Mouse (Mus musculus): ENCODE results near the gene Shb. TPM values are rescaled to one million over a fixed set of nuclear protein-coding genes. Genes with fewer than 3 reads are reported as not detected.

Gene Shb
- 1 to 10 TPM; 3.1 to 3.5 TPM for total RNA-seq (2023)

DNA sequence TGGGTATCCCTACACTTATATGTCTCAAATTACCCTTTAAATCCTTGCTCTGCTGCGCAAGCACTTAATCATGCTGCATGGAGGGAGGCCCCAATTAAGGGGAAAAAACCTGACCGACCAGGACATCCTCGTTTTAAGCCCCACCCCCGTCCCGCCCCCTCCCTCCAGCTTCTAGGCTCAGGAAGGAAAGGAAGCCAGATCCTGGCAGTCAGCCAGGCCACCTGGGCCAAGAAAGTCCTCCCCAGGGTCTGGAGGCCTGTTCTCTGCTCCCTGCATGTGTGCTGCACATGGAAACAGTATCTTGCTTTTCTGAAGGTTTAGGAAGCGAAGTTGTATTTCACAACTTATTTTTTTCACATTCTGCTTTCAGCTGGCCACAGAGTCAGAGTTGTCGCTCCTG is at the start of gene Shb:
TSS of gene Shb (minus strand) at position 96 of the 400 bp plus-strand sequence.

DNA sequence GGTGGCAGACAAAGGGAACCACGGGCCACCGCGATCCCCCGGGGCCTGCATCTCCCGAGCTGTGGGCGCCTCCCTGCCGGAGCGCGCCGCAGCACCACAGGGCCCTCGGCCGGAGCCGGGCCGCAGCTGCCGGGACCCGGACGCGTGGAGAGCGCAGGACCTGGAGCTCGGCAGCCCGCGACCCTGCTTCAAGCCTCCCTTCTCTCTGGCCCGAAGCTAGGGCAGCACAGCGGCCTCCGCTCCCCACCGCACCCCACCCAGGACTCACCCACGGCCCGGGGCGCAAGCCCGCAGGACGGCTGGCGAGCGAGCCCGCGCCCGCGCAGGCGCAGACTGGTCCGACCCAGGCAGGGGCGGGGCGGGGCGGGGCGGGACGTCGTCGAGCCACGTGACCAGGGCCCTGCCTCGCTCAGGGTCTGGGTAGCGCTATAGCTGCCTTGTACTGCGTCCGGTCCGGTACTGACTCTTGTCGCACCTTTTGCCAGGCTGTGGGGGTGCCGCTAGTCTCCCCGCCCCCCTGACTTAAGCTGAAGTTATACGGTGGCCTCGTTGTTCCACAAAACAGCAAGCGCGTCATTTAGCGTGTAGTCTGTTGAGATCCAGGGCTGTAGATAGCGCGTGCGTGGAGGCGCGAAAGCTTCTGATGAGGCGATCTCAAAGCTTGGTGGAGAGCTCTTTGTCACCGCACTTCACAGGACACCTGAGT is 123.7 kb downstream of the Shb start, which contains the start of gene Slc25a51:
TSS of gene Slc25a51 (minus strand) at position 340 of the 706 bp plus-strand sequence.

Other genes starting within 250 kb of the Shb start
- 1 to 10 TPM; 3.6 to 5.7 TPM for gene Trmt10b, start 235.3 kb downstream of the Shb start, total RNA-seq (2023)
- gene Dcaf10, start 190.4 kb downstream of the Shb start, total RNA-seq (2023), result 10 to 100 TPM; 14.9 to 17.8 TPM
- 10 to 100 TPM; 20.7 to 21.4 TPM for gene Exosc3, start 189.7 kb downstream of the Shb start, total RNA-seq (2023)
- 10 to 100 TPM; 49.1 to 53.8 TPM for gene Slc25a51, start 123.7 kb downstream of the Shb start, total RNA-seq (2023)

All from neutrophil, adult 83 days (primary cell).